Mouse (Mus musculus) cerebellum, adult 9-11 months (tissue): ENCODE results near the gene Tmem189.
A peak's percentile ranks its signal among the peaks of the same experiment; 100 is the strongest.
"Not testable (repeated sequence)": the region's sequence is repeated elsewhere in the genome, so short reads cannot be mapped to it uniquely, and the experiment has no call there.

Experiments used
- DNase-seq: peaks from one replicate; pipeline ENCODE4 v3.0.0; 2022

The Tmem189 gene

DNA sequence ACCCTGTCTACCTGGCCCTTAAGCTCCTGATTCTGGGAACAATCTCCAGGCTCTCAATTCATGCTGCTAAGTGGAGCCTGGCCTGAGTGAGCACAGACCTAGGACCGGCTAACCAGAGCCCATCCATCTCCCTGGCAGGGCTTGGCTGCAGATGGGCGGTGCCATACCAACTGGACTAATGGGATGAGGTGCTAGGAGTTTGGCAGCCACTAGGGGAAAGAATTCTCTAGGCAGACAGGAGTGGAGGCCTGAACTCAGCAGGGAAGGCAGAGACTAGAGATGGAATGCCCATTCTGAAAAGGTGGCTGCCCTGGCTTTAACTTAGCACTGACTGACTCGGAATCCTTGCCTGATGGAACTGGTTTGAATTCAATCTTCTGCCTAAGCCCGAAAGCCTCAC is 43.2 kb downstream of the Tmem189 start:
- no peak for DNase-seq

DNA sequence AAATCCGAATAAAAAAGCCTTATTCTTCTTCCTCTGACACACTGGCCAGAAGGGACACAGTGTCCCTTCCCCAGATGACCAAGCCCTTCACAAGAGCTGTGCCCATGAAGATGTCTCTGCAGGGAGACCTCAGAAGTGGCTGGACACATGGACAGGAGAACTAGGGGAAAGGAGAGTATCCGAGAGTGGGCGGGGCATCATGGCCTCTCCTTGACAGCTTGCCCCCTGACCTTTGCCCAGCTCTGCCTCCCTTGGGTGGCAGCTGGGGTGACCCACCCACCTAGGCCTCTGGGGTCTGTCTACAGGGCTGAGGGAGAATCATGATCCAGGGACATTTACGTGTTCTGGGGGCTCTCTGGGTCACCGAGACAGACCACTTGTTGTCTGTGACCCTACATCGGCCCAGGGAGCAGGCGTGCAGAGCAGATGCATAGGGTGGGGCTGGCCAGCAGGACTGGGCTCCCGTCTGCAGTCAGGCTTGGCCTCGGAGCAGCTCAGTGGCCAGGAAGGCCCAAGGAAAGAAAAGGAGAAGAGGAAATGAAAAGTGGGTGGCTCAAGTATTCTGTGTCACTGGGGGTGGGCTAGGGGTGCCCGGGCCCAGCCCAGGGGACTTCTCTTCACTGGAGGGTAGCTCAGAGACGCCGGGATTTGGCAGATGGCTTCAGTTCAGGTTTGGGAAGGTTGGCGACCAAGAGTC is 46.1 kb downstream of the Tmem189 start:
- DNase-seq: not testable (repeated sequence)

DNA sequence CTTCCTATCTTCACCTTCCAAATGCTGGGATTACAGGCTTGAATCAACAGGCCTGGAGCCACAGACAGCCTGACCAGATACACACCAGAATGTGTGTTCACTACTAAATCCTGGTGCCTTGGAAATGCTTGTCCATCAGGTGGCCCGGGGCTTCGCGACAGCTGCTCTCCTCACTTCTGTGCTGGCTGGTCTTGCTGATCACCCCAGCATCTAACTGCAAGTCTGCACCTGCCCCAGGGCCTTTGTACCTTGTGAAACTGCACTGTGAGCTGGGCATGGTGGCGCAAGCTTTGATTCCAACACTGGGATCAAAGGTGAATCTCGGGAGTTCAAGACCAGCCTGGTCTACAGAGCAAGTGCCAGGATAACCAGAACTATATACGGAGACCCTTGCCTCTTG is 47.5 kb downstream of the Tmem189 start:
- no peak for DNase-seq

DNA sequence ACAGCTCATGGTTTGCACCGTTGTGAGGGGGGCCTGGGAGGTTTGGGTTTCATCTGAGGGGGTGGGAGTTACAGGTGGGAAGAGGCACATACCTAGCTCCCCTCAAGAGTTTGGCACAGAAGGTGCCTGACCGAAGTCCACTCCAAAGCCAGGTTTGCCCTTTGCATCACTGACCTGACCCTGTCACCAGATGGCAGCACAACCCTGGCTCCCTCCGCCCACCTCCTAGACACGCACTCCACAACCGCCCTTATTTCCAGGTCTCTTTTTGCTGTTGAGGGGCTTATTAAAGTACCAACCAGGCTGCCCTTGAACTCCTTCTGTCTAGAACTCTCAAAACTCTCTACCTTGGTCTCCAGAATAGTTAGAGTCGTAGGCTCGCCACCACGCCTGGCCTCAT is 48.3 kb downstream of the Tmem189 start:
- DNase-seq: no peak

DNA sequence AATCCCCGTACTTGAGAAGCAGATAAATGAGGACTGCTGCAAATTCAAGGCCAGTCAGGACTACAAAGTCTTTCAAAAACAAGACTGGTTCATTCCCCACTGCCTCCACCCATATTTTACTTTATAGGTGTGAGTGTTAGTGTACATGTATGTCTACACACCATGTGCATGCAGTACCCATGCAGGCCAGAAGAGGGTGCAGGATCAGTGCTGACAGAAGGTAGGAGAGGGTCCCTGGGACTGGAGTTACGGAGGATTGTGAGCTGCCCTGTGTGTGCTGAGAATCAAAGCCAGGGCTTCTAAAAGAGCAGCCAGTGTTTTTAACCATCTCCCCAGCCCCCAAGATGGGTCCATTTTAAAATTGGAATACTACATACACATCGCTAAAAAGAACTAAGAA is 49.3 kb downstream of the Tmem189 start:
- DNase-seq: no peak

DNA sequence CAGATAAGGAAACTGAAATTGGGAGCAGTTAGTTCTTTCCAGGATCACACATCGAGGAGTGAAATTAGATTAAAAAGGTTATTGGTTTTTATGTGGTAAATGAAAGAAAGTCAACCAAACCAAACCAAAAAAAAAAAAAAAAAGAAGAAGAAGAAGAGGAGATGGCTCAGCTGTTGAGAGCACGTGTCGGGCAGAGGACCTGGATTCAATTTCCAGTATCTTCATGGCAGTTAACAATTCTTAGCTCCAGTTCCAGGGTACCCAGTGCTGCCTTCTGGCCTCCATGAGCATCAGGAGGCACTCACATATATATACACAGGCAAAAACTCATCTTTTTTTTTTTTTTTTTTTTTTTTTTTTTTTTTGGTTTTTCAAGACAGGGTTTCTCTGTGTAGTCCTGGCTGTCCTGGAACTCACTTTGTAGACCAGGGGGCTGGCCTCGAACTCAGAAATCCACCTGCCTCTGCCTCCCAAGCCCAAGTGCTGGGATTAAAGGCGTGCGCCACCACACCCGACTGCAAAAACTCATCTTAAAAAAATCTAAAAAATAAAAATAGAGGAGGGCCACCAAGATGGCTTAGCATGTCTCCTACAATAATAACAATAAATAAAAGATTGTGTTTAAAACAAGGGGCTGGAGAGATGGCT is 54.6 kb downstream of the Tmem189 start:
- DNase-seq: peak; percentile 54

DNA sequence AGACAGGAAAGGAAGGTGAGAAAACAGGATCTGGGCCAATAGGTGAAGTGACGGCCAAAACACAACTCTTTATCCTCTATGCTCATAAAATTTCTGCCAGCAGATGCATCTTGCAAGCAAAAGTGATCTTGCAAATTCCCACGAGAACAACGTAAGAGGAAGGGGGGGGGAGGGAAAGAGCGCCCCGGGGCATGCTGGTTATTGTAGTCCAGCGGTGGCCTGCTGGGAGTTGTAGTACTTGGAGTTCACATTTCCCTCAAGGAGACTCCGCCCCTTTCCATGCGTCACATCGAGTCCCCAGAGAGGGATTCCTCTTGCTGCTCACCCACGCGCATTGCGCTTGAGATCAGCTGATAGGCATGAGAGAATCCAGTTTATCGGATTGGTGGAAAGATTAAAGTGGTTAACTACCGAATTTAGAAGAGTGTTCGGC is 55.3 kb downstream of the Tmem189 start:
- peak; percentile 98 for DNase-seq

DNA sequence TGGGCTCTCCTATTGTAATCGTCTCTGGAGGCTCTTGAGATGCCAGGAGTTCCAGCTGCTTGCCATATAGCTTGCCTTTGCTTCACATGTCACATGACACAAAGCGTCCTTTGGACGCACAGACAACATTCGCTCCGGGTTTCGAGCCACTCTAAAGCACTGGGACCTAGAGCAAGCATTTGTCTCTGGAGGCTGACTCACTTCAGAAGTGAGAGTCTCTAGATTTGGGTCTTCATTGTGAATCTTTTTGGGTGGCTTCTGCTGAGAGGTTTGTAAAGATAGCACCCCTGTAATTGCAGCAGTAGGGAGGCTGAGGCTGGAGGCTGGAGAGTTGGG is 56.1 kb downstream of the Tmem189 start:
- peak; percentile 69 for DNase-seq

DNA sequence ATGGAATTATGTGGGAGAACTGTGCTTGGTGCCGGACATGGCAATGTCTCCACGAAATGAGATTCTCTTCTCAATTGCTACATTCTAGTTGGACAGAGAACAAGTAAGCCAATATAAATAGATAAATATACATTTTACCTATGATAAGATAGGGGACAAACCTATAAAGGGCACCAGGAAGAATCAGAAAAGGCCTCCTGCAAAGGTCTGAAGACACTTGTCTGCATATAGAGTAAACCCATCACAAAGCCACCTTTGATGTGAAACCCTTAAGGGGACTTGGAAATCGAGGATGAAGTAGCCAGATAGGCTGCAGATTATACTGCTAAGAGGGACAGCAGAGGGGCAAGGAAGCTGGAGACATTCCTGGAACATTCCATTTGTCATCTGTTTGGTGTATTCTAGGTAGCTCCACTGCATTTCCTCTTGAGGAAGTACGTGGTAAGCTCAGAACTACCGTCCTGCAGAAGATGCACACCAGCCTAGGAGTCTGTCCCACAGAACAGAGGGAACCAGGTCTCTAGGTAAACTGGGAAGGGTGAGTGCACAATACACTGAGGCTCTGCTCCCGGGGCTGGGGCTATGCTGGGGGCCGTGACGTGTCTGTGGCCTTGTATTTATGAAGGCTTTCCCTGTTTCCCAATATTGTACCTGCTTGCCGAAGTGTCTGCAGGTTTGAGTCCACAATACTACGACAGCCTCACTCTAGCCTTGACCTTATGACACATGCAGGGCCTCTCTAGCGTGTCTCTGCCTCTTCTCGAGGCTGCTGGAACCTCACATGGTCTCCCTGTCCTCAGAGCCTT is 56.7 kb downstream of the Tmem189 start:
- DNase-seq: peak; percentile 60

DNA sequence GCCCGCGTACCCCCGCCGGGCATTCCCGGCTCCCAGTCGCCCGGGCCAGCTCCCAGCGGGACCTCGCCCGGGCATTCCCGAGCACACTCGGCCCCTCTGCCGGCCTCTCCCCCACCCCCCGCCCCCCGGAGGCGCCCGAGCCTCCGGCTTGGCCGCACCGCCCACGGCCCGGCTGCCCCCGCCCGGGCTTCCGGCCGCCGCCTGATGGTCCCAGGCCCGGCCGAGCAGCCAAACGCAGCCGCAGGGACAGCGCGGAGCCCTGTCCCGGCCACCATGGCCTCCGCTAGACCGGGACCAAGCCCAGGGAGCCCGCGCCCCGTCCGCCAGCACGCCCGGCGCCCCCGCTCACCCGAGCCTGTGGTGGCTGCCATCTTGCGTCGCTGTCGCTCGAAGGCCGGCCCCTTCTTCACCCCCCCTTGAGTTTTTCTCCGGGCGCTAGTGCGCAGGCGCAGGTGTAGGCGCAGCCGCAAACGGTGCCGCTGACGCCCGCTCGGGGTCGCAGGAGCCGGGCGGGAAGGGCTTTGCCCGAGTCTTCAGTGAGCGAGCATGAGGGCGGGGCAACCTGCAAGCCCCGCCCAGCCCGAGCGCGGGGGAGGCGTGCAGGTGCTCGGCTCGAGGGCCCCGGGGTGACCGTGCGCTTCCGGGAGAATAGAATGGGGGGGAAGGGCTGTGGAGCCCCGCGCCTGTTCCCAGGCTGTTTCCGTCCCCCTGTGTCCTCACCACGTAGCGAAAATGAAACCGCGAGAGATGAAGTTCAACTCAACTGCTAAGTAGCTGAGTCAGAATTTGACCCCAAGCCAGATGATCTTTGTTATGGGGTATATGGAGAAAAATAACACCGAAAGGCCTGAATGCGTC is 57.8 kb downstream of the Tmem189 start, which contains the start of gene Ube2v1:
Gene Ube2v1, minus strand, starts transcription at position 505 of the 858 bp plus-strand sequence.
- DNase-seq: peak; percentile 99

DNA sequence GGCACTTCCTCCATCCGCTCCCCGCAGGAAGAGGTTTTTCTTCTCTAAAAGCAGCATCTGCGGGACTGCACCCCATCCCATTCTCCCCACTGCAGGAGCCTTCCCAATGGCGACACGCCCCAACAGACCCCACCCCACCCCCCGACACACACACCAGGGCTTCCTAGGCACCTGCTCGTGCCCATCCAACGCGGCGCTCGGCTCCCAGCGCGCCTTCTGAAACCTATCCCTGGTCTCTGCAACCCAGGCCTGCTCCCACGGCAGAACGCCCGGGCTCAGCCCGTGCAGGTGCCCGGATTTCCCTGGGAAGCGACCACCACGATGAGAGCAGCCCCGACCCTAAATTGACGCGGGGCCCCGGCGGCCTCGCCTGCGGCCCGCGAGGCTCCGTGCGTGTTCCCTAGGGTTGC is 58.4 kb downstream of the Tmem189 start:
- DNase-seq: peak; percentile 73

DNA sequence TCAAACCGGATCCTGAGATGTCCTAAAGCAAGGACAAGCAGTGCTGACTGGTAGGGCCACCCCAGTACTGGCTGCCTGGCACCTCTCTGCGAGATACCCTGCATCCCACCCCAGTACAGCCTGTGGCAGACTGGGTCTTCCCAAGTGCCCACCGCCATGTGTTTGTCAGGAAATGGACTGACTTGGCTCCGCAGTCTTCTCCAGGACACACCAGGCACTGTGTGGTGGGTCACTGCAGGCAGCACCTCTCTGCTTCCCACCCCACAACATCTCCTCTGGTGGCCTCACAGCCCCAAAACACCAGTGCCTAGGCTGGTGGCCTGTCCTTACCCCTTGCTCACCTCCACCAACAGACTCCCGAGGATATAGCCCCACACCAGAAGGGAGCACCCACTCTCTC is 59.2 kb downstream of the Tmem189 start:
- peak; percentile 59 for DNase-seq

DNA sequence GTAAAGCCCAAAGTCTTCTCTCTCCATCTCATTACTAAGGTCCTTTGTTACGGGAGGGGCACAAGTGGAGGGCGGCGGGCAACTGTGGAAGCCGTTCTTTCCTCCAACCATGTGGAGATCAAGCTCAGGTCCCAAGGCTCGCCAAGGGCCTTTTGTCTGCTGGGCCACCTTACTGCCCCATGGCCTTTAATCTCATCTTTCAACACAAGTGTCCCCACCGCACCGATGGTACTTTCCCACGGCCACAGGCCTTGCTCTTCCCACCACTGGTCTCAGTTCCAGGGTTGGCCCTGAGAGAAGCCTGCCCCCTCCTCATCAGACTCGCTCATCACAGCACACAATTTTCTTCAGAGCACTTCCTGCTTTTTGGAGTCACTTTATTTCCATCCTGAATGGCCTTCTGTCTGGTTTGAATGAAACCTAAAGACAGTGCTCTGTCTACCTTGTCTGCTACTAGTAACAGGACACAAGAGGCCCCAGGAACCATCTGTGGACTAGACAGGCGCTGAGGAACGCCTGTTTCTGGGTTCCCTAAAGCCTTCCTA is 59.9 kb downstream of the Tmem189 start:
- peak; percentile 37 for DNase-seq

DNA sequence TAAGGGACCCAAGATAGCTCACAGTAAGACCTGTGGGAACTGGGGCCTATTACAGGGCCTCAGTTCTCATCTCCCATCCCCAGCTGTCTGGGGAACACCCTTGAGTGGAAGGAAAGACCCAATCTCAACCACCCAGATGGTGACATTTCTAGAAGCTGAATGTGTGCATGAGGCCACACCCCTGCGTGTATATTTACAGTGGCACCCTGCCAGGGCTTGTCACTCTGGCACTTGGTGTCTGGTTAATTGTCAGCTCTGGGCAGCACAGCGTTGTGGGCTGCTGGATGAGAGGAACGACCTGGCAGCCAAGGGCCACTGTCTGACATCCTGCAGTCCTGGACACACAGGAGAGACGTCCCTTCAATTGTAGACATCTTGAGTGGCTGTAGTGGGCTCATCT is 60.8 kb downstream of the Tmem189 start:
- peak; percentile 57 for DNase-seq

DNA sequence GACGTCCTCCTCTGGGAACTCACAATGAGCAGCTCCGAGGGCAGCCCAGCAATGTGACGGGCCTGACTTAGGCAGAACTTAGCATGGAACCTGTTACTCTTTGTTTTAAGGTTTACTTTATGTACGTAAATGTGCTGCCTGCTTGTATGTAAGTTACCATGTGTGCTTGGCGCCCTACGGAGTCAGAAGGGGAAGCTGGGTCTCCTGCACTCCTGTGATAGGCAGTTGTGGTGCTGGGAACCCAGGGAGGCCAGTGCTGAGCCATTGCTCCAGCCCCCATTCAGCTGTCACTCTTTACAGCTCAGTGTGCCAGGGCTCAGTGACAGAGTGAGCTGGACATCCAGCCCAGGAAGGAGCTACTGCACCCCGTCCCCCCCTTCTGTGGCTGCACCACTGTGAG is 62.6 kb downstream of the Tmem189 start:
- DNase-seq: no peak

DNA sequence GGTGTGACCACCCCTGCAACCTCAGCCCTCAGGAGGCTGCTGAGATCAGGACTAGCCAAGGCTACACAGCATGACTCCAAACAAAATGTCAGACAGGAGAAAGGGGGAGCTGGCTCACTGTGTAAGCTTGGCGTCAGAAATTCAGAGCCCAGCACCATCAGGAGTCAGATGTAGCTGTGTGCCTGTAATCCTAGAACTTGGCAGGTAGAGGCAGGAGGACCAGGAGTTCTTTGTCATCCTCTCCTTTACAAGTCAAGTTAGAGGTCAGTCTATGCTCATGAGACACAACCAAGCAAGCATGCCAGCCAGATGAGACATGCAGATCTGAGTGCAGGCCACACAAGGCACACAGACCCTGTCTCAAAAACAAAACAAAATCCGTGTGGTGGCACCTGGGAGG is 64.0 kb downstream of the Tmem189 start:
- no peak for DNase-seq

DNA sequence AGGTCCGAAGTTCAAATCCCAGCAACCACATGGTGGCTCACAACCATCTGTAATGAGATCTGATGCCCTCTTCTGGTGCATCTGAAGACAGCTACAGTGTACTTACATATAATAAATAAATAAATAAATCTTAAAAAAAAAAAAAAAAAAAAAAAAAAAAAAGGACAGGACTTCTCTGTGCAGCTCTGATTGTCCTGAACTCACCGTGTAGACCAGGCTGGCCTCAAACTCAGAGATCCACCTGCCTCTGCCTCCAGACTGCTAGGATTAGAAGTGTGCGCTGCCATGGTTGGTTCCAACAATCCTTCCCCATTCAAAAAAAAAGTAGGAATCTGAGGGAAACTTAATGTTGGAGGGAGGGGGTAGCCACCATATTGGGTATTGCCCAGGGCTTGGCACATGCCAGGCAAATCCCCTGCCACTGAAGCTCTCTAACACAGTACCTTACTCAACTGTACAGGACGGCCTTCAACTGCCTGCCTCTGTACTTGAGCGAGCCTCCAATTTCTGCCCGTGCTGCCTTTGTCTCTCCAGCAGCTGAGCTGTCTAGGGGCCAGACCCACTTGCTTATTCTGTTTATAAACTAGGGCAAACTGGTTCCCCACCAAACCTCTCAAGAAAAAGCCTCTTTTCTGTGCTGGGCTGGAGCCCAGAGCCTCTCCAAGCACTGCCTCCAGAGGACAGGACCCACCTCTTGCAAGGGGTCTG is 65.1 kb downstream of the Tmem189 start:
- no peak for DNase-seq

DNA sequence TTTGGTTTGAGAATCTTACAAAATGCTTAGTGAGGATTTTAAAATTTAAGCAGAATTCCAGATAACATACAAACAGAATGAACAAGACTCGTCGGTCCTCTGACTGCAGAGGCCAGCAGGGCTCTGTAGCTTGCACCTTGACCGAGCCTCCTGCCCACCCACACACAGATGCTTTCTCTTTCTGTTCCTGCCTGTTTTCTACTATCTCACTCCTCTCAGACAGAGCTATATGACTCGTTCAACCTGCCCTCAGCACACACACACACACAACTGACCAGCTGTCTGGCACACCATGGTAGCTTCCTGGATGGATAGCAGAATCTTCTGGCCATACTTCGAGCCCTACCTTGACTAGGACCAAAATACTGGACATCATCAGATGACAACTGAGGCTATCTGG is 66.7 kb downstream of the Tmem189 start:
- DNase-seq: no peak

DNA sequence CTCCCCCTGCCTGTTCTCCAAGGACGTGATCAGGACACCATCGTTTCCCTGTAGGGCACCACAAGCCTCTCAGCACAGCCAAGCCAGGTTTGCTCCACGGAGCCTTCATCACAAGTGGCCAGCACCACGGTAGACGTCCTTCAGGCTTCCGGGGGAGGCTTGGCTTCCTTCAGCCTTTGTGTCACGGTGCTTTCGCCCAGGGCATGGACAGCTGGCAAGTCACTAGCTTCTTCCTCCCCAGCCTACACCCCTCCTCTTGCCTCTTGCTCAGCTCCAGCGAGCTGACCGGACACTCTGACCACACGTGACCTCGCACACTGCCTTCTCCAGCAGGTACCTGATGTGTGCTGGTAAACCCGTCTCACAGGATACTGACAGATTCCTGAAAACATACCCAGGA is 67.3 kb downstream of the Tmem189 start:
- peak; percentile 64 for DNase-seq

DNA sequence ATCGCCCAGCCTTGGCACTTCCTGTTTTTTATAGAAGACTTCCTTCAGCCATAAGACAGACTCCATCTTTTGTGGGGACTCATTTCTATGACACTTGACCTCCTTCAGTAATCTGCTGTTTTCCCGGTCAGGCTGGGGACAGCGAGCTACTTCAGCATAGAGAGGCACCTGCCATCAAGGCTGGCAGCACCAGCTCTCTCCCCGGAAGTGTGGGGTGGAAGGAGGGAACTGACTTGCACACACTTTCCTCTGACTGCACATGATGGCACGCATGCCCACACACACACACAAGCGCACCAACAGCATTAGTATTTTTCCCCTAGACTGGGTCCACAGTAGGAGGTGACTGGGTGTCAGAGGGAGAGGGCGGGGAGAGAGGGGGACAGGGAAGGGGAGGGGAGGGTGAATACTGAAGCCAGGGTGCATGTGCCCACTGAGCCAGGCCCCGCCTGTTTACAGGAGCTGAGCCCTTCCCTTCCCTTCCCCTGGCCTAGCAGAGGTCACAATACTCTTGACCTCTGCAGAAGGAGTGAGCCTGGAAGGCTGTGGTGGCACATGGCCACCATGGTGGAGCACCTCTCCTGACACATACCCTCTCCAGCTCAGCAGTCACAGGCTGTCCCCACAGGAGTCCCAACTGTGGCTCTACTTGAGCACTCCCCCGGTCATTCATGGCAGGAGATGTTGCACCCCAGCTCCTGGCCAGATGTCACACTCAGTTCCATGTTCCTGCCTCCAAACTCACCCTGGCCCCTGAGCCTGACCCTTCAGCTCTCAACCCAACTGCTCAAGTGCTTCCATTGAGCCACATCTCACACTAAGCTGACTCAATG is 68.2 kb downstream of the Tmem189 start:
- no peak for DNase-seq

DNA sequence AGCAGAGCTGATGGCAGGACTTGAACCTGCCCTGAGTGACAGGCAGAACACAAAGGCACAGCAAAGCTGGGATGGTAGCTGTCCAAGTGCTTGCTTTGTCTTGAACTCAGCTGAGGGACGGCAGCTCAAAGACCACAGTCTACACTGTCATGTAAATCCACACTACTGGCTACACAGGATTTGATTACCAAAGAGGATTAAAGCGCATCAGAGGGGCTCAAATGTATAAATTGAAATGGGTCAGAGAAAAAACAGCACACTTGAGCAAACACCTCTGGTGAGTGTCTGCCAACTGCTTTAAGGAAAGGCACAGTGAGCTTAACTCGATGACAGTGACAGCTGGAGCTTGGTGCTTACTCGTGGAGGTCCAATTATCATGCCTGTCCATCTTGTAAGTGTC is 72.2 kb downstream of the Tmem189 start:
- no peak for DNase-seq
